Mouse (Mus musculus): Measurements from ENCODE around the gene Gm28047.

GRCm38 (mm10) chr15:102506464-102506830 is 118.4 kb downstream of the Gm28047 start:
- TF ChIP-seq CTCF (IDR thresholded peaks at IDR 0.05; ENCODE audit: insufficient read depth, low read depth, low read length) (no peak), POLR2A (IDR thresholded peaks at IDR 0.05; ENCODE audit: insufficient read depth, low read depth, low read length) (no peak)

Data from olfactory bulb, adult 2 months (tissue).